Mouse (Mus musculus) ES-Bruce4 (cell line): ENCODE results near the gene Pygo1.

Experiments
- CTCF ChIP-seq: IDR thresholded peaks from one replicate; pipeline ENCODE4 v1.8.1; 2011; ENCODE audit warnings: low read depth, low read length
- EP300 ChIP-seq: IDR thresholded peaks from 2 replicates; pipeline ENCODE4 v1.6.1; 2011; ENCODE audit warnings: low read depth, low read length; ENCODE audit not compliant: insufficient read depth
- POLR2A ChIP-seq: IDR thresholded peaks from one replicate; pipeline ENCODE4 v1.8.1; 2011; ENCODE audit warnings: low read length; ENCODE audit not compliant: insufficient read depth

GRCm38 (mm10) chr9:72878656-72879055 is 46.8 kb upstream of the Pygo1 start:
- TF ChIP-seq CTCF (no peak), POLR2A (no peak), EP300 (no peak)
